Mouse (Mus musculus): ENCODE measurements around the gene Erc2. TPM values are rescaled to one million over a fixed set of nuclear protein-coding genes. Genes with fewer than 3 reads are reported as not detected.

The Erc2 gene
- total RNA-seq, 2 experiments from 2014 or later = 203 to 224 TPM

- intact Hi-C loops (cut with DNase I) = no loop called here
- H3K4me3 ChIP-seq = no peak overlapping the region
- no peak for TF ChIP-seq CTCF (IDR thresholded peaks at IDR 0.05)
- no peak overlapping the region for H3K27ac ChIP-seq
- DNase-seq (ENCODE audit: extremely low spot score in 1 of 2, low spot score in 2 of 2) = no peak
These were observed 265.3 kb downstream of the Erc2 start for GRCm38 (mm10) chr14:27887488-27887887.

DNA sequence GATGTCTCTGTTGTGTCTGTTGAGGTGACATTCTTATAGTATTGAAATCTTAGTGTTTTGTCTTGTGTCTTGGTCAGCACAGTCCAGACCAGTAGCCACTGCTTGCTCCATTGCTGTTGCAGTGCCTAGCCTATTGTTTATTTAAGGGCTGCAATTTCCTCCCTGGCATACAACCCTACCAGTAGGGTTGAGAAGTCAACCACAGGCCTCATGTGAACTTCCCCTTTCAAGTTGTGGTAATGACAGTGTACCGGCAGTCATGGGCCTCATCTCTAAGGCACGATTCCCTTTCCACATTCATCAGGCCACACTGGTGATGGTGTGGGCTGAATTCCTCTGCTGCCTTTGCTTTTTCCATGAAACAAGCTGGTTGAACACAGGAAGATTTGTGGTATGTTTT, 267.4 kb downstream of the Erc2 start:
- DNase-seq (ENCODE audit: extremely low spot score in 1 of 2, low spot score in 2 of 2) = no peak
- no peak overlapping the region for H3K27ac ChIP-seq
- intact Hi-C loops (cut with DNase I) = no loop called here

GRCm38 (mm10) chr14:27892416-27892815, 270.2 kb downstream of the Erc2 start:
- intact Hi-C loops (cut with DNase I) = no loop called here
- Histone ChIP-seq H3K27ac (no peak overlapping the region), H3K4me3 (no peak overlapping the region)
- DNase-seq (ENCODE audit: extremely low spot score in 1 of 2, low spot score in 2 of 2) = no peak
- TF ChIP-seq CTCF (IDR thresholded peaks at IDR 0.05) = no peak

More for the DNA sequence above, 267.4 kb downstream of the Erc2 start:
- H3K4me3 ChIP-seq = no peak overlapping the region
- TF ChIP-seq CTCF (IDR thresholded peaks at IDR 0.05) = no peak

DNA sequence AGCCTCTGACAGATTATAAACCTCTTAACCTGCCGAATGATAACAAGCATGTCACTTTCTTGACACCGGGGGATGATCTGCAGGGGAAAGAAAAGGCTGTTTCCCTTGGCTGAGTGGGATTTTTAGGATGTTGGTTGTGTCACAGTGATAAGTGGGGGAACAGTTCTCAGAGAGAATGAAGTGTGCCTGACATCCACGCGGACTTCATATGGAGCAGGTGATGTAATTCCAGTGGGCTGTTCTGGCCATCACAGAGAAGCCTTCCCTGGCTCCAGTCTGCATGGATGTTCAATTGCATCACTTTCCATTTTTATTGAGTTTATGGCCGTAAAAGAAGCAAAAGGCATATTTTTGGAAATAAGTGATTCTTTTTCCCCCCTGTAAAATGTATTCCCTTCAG, 279.5 kb downstream of the Erc2 start:
- intact Hi-C loops (cut with DNase I) = loop anchor here (5.0 kb wide), 1 partner anchor 94 kb away; no protein-coding TSS in a partner anchor
- H3K27ac ChIP-seq = peak overlapping the region; percentile 42; the same call in 1 of the 2 replicates

GRCm38 (mm10) chr14:27921656-27922373, 299.6 kb downstream of the Erc2 start:
- H3K4me3 ChIP-seq = no peak overlapping the region
- DNase-seq (ENCODE audit: extremely low spot score in 1 of 2, low spot score in 2 of 2) = no peak
- no peak overlapping the region for H3K27ac ChIP-seq
- intact Hi-C loops (cut with DNase I) = no loop called here
- no peak for TF ChIP-seq CTCF (IDR thresholded peaks at IDR 0.05)

More for the DNA sequence above, 279.5 kb downstream of the Erc2 start:
- DNase-seq (ENCODE audit: extremely low spot score in 1 of 2, low spot score in 2 of 2) = peak in 1 of 2 experiments; percentile 26
- H3K4me3 ChIP-seq = no peak overlapping the region
- TF ChIP-seq CTCF (IDR thresholded peaks at IDR 0.05) = no peak

- no peak overlapping the region for H3K4me3 ChIP-seq
- no peak overlapping the region for H3K27ac ChIP-seq
- DNase-seq (ENCODE audit: extremely low spot score in 1 of 2, low spot score in 2 of 2) = no peak
- no peak for TF ChIP-seq CTCF (IDR thresholded peaks at IDR 0.05)
- intact Hi-C loops (cut with DNase I) = no loop called here
These were observed 305.1 kb downstream of the Erc2 start for GRCm38 (mm10) chr14:27927369-27927768.

DNA sequence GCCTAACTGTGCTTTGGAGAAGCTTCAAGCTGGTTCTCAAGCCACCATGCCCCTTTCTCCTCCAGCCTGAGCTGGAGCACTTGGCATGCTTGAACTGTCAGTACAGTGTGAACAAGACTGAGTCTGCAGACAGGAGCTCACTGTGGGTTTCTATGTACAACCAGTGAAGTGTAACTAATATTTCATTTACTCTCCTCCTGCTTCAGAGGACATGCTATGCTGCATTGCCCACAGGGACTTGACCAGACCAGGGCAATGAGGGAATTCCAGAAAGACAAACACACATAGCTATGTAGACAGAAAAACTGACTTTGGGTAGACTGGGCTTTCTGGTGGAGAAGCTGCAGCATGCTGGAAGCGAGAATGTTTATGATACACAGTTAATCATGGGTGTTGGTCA, 311.3 kb downstream of the Erc2 start:
- no peak overlapping the region for H3K4me3 ChIP-seq
- intact Hi-C loops (cut with DNase I) = no loop called here
- DNase-seq (ENCODE audit: extremely low spot score in 1 of 2, low spot score in 2 of 2) = no peak
- TF ChIP-seq CTCF (IDR thresholded peaks at IDR 0.05) = no peak
- H3K27ac ChIP-seq = no peak overlapping the region

DNA sequence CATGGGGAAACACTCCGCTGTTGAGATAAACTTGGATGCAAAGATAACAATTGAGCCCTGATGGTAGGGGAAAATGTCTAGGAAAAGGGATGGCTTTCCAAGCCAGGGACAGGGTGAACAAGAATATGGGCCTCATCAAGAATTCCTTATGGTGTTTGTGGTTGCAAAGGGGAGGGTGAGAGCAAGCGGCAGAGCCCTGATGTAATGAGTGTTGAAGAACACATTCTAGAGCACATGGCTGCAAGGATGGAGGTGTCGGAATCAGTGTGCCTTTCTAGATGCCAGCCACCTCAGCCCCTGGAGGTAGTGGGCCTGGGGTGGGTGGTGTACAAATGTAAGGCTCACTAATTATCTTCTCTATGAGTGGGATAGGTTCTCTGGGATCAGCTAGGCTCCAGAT, 313.5 kb downstream of the Erc2 start:
- H3K27ac ChIP-seq = no peak overlapping the region
- TF ChIP-seq CTCF (IDR thresholded peaks at IDR 0.05) = no peak
- no peak overlapping the region for H3K4me3 ChIP-seq
- intact Hi-C loops (cut with DNase I) = no loop called here
- no peak for DNase-seq (ENCODE audit: extremely low spot score in 1 of 2, low spot score in 2 of 2)

GRCm38 (mm10) chr14:27937922-27938321, 315.7 kb downstream of the Erc2 start:
- Histone ChIP-seq H3K27ac (no peak overlapping the region), H3K4me3 (no peak overlapping the region)
- TF ChIP-seq CTCF (IDR thresholded peaks at IDR 0.05) = no peak
- no peak for DNase-seq (ENCODE audit: extremely low spot score in 1 of 2, low spot score in 2 of 2)
- intact Hi-C loops (cut with DNase I) = no loop called here

DNA sequence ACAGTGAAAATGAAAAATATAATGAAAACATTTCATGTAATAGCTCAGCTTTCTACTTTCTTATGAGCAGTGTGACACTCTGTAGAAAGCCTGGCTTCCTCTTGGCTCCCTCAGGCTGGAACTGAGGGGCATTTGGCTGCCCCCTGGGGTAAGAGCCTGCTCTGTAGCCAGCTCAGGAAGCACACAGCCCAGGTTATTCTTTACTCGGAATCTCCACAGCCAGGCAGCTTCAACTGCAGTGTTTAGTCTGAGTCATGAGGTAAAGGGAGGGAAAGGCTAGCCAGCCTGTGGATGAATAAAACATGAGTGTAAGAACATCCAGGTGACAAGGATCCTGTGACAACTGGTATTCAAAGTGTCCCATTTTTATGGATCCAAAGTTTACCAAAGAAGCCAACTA, 323.0 kb downstream of the Erc2 start:
- Histone ChIP-seq H3K27ac (no peak overlapping the region), H3K4me3 (no peak overlapping the region)
- no peak for DNase-seq (ENCODE audit: extremely low spot score in 1 of 2, low spot score in 2 of 2)
- intact Hi-C loops (cut with DNase I) = no loop called here
- no peak for TF ChIP-seq CTCF (IDR thresholded peaks at IDR 0.05)

DNA sequence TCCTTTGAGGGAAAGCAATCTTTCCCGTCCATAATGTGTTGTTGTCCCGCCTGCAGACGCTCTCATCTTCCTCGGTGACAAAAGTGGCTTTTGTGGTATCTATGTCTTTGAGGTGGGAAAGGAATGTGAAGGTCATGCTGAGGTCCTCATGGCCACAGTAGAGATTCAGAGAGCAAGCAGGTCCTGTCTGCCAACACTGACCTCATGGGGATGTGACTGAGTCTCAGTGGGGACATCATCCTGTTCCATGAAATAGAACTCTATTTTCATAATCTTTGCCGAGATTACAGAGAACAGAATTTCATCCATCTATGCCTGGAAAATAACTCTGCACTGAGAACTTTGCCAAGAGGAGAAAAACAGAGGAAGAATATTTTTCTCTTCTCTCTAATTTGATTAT, 324.0 kb downstream of the Erc2 start:
- TF ChIP-seq CTCF (IDR thresholded peaks at IDR 0.05) = no peak
- no peak overlapping the region for H3K4me3 ChIP-seq
- DNase-seq (ENCODE audit: extremely low spot score in 1 of 2, low spot score in 2 of 2) = no peak
- no peak overlapping the region for H3K27ac ChIP-seq
- intact Hi-C loops (cut with DNase I) = no loop called here

DNA sequence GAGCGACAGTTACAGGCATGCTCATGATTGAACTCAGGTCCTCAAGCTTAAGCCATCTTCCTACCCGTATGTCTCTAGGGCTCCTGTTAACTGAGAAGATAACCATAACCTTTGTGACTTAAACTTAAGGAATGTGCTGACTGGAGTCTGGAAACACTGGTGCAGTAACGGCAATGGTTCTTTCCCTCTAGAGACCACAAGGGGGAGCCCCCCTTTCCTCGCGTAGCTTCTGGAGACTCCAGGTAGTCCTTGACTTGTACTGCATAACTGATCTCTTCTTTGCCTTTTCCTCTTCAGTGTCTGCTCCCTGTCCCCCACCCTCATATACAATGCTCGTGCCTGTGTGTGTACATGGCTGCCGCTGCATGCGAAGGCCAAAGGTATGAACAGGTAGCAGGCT, 326.2 kb downstream of the Erc2 start:
- Histone ChIP-seq H3K4me3 (no peak overlapping the region), H3K27ac (no peak overlapping the region)
- DNase-seq (ENCODE audit: extremely low spot score in 1 of 2, low spot score in 2 of 2) = no peak
- intact Hi-C loops (cut with DNase I) = no loop called here
- TF ChIP-seq CTCF (IDR thresholded peaks at IDR 0.05) = peak; percentile 43

DNA sequence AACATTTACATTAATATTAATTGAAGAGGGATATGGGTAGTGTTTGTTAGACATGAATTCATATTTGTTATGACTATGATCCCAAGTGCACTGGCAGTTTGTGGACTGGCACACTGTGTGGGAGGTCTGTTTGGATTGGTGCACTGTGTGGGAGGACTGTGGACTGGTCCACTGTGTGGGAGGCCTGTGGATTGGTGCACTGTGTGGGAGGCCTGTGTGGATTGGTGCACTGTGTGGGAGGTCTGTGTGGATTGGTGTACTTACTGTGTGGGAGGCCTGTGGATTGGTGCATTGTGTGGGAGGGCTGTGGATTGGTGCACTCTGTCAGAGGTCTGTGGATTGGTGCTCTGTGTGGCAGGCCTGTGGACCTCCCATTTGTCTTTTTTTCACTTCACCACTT, 331.6 kb downstream of the Erc2 start:
- TF ChIP-seq CTCF (IDR thresholded peaks at IDR 0.05) = no peak
- Histone ChIP-seq H3K27ac (no peak overlapping the region), H3K4me3 (no peak overlapping the region)
- intact Hi-C loops (cut with DNase I) = no loop called here
- no peak for DNase-seq (ENCODE audit: extremely low spot score in 1 of 2, low spot score in 2 of 2)

Data from left cerebral cortex, adult 2 months (tissue).